Mouse (Mus musculus) MN1 (cell line): ENCODE data around the gene Zbp1.

Experiments used
- DNase-seq: peaks from one replicate; pipeline ENCODE4 v3.0.0-alpha.2; 2016; ENCODE audit warnings: low spot score

The Zbp1 gene

DNA sequence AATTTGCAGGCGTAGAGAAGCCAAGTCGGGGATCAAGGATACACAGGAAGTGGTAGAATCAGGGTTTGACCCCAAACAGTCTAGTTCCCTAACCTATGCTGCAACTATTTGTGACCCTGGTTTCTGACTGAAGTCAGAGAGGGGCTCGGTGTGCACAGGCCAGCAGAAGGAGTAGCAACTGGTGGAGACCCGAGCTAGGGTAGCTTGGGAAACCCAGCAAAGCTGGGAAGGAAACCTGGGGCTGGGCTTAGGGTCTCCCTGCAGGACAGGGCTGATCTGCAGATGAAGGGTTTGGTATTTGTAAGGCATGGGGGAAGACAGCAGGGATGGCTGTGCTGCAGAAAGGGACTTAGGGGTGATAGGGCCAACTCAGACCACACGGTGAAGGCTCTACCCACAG is 41.2 kb downstream of the Zbp1 start:
- DNase-seq: no peak

DNA sequence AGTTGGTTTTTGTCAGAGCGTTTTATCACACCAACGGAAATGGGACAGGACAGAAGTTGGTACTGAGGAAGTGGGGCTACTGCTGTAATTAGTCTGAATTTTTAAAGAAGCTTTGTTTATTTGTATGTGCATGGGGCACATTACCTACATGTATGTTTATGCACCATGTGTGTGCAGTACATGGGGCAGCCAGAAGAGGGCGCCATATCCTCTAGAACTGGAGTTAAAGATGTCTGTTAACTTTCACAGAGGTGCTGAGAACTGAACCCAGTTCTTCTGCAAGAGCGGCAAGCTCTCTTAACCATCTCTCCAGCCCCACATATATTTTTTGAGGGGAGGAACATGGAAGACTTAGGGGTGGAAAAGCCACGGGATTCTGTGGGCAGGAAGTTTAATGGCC is 43.0 kb downstream of the Zbp1 start:
- DNase-seq: no peak

DNA sequence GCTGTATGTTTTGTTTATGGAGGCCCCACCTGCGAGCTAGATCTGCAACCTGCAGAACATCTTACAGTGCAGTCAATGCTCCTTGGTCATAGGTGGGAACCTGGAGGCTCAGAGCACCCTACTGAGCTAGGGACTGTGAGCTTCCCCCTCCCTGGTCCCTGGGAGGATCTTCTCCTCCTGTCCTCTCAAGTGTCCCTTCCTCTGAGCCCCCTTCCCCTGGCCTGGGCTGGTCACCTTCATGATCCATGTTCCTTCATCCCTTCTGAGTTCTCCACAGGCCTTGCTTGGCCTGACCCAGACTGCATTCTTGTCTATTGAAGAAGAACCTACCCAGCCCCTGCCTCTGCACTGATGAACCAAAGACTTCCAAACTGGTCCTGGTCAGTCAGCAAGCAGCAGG is 44.2 kb downstream of the Zbp1 start:
- DNase-seq: no peak

DNA sequence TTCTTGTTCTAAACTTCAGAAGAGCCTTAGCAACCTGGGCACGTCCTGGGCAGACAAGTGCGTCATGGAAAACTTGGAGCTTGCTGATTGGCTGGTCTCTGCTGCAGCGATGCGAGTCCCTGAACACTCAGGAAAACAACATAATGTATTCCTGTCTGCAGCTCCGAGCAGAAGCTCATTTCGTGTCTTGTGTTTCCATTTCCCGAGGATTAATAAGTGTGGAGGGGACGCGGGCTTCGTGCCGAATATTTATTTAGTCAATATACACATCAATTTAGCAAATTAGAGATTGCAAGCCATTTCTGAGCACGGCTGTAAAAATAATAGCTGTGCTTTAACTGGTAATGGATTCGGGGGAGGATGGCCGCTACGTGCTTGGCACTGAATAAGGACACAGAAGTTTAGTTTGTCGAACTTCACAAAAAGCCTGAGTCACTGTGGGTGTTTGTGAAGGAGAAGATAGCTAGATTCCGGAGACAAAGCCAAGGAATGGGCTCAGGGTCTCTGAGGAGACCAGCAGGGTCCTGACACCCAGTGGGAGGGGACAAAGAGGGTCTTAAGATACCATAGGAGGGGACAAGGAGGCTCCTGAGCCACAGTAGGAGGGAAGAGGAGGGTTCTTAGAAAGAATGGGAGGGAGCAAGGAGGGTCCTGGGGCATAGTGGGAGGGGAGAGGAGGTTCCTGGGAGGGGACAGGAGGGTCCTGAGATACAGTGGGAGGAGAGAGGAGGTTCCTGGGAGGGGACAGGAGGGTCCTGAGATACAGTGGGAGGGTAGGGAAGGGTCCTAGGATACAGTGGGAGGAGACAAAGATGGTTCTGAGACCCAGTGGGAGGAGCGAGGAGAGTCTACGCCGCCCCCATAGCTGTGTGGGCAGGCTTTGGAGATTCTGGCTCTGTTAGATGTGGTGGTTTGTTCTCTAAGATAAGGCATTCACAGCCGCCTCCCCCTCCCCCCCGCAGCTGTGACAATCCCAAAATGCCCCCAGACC is 44.9 kb downstream of the Zbp1 start:
- no peak for DNase-seq

DNA sequence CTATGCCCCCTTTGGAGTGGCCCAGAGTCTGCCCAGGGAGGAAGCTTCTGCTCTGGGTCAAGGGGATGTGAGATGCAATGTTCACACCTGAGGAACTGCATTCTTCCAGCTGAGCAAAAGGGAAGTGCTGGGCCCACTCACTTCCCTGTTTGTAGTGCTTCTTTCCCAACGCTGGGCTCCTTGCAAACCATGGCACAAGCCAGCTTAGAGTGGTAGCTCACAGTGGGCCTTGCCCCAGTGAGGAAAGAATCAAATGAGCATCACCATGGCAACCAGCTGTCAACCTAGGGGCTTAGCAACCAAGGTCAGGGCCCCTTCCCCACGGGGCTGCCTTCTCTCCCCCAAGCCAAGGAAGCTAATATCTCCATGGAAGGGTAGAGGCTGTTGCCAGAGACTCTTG is 45.7 kb downstream of the Zbp1 start:
- no peak for DNase-seq

DNA sequence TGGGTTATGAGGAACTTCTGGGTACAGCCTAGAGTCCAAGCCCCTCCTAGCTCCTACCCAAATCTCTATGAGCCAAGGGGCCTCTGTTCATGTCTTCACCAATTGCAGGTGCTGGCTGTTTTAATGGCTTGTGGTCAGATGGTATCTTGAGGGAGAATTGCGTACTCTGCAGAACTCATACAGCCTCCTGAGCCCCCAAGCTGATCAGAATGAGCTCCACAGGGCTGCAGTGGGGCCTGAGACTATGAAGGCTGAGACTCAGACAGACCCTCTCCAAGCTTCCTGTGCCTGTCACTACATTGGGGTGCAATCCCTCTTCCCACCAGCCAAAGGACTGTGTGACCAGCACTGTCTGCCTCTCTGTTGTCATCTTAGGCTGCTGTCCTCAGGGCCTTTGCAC is 46.3 kb downstream of the Zbp1 start:
- no peak for DNase-seq

DNA sequence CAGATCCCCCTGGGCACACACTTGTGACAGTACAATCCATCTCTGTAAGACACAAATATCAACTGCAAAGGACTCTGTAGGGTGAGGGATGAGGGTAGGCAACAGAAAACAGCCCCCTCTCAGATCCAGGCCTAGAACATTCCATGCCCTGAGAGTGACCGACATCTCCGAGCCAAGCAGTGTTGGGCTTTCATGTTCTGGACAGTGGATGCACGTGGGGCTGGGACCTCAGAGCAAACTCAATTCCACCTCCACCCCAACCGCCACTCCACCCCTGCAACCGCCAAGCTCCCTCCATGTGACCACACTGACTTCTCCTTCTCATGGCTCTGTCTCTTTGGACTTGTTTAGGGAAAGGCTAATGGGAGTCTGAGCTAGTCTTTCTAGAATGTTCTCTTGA is 46.8 kb downstream of the Zbp1 start:
- no peak for DNase-seq

DNA sequence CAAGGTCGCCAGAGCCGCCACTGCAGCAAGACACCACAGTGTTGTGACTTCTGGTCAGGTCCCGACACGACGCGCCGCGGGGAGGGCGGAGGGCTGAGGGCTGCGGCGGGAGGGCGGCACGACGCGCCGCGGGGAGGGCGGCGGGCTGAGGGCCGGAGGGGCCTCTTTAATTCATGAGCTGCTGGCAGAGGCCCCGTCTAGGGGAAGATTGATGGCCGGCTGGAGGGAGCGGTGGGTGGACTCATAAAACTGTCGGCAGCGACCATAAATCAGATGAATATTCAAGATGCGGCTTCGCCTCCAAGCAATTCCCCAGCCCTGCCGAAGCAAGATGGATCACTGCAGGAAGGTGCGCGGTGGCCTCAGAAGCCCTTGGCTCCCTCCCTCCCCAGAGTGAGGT is 47.3 kb downstream of the Zbp1 start:
- DNase-seq: no peak

DNA sequence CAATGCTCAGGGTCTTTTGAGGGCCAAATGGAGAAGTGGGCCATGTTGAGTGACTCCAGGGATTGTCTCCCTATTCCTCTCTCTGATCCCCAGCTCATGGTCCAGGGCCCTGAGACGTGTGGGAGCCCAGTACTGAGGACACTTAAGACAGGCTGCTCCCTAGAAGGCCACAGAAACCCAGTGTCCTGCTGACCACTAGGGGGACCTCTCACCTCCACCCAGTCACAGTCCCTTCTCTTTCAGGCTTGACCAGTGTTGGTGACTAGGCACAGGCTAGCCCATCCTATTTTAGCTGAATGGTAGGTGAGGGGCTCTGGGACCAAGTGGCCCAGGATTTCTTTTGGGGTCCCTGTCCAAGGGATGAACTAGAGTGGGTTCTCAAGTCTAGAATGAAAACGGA is 48.0 kb downstream of the Zbp1 start:
- no peak for DNase-seq

DNA sequence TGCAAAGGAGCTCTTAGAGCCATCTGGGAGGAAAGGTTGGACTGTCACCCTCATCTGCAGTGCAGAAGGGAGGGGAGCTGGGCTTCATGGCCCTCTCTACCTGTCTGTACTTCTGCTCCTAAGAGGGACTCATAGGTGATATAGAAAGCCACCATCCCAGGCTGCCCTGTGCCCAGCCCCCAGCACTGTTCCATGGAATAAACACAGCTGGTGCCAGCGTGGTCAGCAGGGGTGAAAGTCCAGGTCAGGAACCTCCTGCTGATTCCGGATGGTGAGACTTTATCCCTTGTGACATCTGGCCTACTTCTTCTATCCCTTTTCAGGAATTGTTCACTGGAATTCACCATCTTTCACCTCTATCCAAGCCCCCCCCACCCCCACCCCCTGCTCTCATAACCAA is 48.6 kb downstream of the Zbp1 start:
- no peak for DNase-seq

DNA sequence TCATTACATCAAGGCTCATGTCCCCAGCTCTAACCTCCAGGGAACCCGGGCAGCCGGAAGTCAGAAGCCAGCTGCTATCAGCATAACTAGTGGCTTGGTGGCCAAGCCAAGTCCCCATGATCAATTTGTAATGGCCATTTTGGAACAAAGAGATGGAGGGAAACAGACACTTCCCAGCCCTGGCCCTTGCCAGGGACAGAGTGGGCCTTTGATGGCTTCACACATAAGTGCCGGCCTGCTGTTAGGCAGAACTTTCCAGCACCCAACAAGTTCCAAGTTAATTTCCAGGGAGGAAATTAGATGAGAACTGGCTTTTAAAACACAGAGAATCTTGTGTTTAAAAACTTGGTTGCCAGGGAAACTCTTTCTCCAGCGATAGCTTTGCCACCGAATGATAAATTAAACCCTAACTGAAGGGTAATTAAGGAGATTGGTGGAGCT is 50.3 kb downstream of the Zbp1 start:
- DNase-seq: no peak

DNA sequence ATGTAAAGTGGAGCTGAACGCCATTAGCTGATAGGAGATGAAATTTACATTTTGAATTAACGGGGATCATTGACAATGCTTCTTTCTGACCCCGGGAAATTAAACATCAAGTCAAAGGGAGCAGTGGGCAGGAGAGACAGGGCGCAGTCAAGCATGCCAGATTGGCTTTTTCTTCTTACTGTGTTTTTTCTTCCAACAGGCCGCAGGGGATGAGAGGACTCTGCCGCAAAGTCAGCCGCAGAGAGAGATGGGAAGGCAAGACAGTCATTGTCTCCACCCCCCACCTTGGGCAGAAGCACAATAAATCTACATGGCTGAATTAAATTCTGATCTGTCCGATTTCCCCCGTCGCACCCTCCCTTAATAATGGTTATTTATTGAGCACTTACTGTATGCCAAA is 53.4 kb downstream of the Zbp1 start:
- no peak for DNase-seq

DNA sequence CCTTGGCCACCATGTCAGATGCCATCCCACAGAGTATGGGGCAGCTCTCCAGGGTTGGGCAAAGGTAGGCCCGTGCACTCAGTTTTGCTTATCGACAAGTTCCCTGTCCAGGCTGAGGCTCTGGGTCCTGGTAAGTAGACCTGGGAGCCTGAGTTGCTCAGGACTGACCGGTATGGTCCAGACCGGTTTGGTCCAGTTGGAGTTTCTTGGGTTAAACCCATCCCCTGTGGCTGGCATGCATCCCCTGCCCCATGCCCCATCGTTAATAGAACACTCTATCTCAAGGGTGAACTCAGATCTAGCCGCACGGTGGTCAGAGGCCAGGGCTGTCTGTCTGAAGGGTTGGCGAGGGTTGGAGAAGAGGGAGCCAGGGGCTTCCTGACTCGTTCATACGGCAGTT is 53.8 kb downstream of the Zbp1 start:
- DNase-seq: no peak

DNA sequence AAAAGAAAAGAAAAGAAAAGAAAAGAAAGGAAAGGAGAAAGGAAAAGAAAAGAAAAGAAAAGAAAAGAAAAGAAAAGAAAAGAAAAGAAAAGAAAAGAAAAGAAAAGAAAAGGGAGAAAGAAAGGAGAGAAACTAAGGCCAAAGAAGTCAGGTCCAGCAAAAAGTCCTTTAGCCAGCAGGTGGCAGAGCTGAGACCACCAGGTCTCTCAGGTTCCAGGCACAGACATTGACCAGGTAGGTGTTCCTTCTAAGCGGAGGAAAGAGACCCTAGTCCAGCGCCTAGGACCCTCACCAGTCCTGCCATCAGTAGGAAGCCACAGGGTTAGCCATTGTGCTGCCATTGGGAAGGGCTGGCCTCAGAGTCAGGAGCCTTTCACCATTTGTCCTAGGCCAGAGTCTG is 54.4 kb downstream of the Zbp1 start:
- DNase-seq: no peak

DNA sequence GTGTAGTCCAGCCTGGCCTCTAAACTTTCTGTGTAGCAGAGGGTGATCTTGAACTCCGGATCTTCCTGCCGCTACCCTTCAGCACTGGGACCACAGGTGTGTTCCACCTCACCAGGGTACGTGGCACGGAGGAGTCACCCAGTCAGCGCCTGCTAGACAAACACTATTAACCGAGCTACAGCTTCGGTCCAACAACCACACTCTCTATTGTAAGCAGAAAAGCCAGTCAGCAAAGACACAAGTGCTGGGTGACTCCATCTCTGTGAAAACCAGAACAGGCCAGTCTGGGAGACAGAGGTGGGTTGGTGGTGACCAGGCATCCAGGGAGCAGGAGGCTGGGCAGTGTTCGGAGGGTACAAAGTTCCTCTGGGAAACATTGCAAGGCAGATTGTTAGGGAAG is 55.3 kb downstream of the Zbp1 start:
- no peak for DNase-seq

DNA sequence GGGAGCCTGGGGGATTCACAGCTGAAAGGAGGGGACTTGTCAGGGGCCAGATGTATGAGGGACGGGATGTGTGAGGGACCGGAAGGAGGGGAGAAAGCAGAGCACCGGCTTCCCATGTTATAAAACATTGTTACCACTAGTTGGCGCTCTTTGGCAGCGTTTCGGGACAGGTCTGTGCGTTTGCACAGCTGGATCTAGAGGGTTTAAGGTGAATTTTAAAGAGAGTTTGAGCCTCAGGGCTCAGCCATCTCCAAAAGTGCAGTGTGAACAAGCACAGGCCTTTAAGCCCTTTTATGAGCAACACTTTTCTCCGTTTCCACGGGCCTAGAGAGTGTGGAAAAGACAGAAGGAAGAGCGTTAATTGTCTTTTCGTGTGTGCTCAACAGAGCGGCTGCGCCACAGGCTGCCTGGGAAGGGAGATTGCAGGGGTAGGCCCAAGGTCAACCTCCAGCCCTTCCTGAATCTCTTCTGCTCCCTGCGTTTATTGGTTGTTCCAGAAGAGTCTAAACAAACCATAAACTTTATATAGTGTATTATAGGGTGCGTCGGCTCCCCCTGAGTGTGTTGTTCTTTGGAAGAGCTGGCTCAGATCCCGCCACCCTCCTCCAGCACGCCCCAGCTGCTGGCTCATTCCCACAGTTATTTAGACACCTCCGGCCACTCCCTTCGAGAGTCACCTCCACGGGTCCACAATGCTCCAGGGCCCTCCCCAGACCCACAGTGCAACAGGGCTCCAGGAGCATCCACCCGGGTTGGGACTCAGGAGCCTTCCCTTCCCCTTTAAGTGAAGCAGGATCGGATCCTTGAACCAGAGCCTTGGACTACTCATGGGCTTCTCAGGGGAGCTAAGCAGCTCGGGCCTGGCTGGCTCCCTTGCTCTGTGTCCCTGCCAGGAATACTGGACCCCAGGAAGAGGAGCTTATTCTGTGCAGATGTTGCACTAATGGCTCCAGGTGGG is 59.1 kb downstream of the Zbp1 start:
- no peak for DNase-seq

DNA sequence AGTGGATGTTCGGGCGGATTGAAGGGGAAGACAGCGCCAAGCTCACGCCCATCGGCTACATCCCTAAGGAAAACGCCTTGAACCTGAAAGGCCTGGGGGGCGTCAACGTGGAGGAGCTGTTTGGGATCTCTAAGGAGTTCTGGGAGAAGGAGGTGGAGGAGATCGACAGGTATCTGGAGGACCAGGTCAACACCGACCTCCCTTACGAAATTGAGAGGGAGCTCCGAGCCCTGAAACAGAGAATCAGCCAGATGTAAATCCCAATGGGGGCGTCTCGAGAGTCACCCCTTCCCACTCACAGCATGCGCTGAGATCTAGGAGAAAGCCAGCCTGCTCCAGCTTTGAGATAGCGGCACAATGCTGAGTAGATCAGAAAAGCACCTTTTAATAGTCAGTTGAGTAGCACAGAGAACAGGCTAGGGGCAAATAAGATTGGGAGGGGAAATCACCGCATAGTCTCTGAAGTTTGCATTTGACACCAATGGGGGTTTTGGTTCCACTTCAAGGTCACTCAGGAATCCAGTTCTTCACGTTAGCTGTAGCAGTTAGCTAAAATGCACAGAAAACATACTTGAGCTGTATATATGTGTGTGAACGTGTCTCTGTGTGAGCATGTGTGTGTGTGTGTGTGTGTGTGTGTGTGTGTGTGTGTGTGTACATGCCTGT is 60.2 kb downstream of the Zbp1 start:
- DNase-seq: no peak

DNA sequence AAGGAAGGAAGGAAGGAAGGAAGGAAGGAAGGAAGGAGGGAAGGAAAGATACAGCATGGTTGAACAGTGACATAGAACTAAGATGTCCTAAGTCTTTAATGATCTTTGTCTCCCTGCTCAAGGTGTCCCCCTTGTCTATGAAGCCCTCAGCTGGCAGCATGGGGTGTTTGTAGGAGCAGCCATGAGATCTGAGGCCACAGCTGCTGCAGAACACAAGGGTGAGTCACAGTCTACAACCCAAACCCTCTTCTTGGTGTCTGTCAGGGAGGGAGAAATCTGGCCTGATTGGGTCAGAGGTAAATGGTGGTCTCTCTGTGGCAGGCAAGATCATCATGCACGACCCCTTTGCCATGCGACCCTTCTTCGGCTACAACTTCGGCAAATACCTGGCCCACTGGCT is 60.9 kb downstream of the Zbp1 start:
- no peak for DNase-seq

DNA sequence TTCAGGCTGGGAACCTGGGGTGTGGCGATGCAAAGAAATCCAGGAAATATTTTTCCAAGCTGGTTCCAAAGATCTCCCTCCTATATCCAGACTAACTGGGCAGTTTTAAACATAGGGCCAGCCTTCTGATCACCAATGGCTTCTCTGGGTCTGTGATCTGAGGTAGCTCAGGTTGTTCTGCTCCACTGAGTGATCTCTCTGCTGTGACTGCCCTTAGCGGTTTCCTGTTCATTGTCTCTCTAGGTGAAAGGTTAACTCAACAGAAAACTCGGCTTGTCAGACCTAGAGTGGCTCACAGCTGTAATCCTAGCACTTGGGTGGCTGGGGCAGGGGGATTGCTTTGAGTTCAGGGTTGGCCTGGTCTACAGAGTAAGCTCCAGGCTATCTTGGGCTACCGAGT is 61.3 kb downstream of the Zbp1 start:
- no peak for DNase-seq

DNA sequence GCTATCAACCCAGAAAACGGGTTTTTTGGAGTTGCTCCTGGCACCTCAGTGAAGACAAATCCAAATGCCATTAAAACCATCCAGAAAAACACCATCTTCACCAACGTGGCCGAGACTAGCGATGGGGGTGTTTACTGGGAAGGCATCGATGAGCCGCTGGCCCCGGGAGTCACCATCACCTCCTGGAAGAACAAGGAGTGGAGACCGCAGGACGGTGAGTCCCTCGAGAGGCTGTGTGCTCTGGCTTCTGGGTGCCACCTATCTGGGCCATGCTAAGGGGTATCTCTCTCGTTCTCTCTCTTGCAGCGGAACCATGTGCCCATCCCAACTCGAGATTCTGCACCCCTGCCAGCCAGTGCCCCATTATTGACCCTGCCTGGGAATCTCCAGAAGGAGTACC is 61.8 kb downstream of the Zbp1 start:
- no peak for DNase-seq
